Mouse (Mus musculus) liver, postnatal 0 days (tissue): ENCODE measurements around the gene Astn2.

ENCODE experiments used
- CTCF ChIP-seq: sonication (generic); IDR thresholded peaks from 2 replicates; pipeline ENCODE4 v1.5.1; 2016; ENCODE audit warnings: antibody characterized with exemption, low read depth
- EP300 ChIP-seq: IDR thresholded peaks from 2 replicates; pipeline ENCODE4 v1.6.1; 2016; ENCODE audit warnings: antibody characterized with exemption, low read depth, mild to moderate bottlenecking

DNA sequence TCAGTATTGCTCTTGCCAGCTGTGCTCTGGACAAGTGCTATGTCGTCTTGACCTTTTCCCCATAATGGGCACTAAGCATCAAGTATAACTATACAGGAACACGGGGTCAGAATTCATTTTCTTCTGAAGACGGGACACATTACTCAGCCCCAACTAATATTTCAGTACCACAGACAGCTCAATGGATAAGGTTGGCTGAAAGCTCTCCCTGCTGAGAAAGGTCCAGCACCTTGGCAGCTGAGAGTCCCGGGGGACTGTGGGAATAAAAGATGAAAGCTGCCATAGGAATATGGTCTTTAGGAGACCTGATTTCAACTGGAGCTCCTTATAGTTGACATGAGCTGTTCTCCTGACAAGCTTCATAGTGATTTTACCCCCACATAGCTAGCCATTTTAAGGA, 421.5 kb downstream of the Astn2 start:
- TF ChIP-seq EP300 (no peak), CTCF (no peak)
